9 mouse cellular contexts compared by ENCODE assay signal in the genomic region with DNA sequence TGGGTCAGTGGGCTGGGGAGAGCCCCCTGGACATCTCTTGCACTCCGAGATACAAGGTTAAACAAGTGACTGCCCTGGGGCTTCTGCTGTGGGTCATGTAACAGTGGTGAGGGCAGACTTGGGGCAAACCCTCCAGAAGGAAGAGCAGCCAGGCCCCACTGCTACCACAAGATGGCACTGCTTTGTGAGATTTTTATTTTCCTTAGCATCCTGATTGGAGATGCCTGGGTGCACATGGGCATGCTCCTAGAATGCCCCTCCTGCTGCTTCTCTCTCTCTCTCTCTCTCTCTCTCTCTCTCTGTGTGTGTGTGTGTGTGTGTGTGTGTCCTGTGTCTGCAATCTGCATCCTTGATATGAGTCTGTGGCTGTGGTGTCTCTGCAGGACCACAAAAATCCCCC. TPM values are rescaled to one million over a fixed set of nuclear protein-coding genes. Genes with fewer than 3 reads are reported as not detected.
A peak's percentile ranks its signal among the peaks of the same experiment; 100 is the strongest.
DNase-seq lines count a peak whose midpoint lies in the region; ATAC-seq and TF ChIP-seq lines count a peak whose summit lies in the region.
"Had no signal": no experiment of that assay in that cellular context is flagged by ENCODE, and none has a peak within 500 bp of the region (broad histone marks: within the 10 kb centered on the region; RNA-seq: fewer than 3 reads in every experiment).

No protein-coding gene starts in this region.

- in situ Hi-C loops in CH12.LX (cut with MboI; ENCODE audit: low pct_ligation_motif_present, low pct_unique_long_range_greater_than_20kb, low sequenced_read_pairs), result no loop called here

- 28% methylated on average over 1 of the region's 1 CpGs for WGBS in embryonic facial prominence, embryonic 10.5 days
- WGBS in kidney, embryonic 14.5 days, result 44% methylated on average over 1 of the region's 1 CpGs

- dilution Hi-C loops in CH12.LX (cut with MboI; ENCODE audit: extremely low pct_ligation_motif_present, extremely low pct_unique_long_range_greater_than_20kb, low sequenced_read_pairs), result no loop called here

- H3K36me3 ChIP-seq in CH12.LX (replicated peaks in 1 of 2; ENCODE audit: control insufficient read depth in 1 of 2, insufficient read depth in 1 of 2, low read length in 1 of 2), result no peaks in the 10 kb centered on the region
- no peaks in the 10 kb centered on the region for H3K36me3 ChIP-seq in embryonic facial prominence, embryonic 10.5 days (replicated peaks)
- no peaks in the 10 kb centered on the region for H3K36me3 ChIP-seq in kidney, embryonic 14.5 days (ENCODE audit: control insufficient read depth, insufficient read depth, low read length)

- TF ChIP-seq CTCF in CH12.LX (conservative IDR thresholded peaks at IDR 0.05 in 1 of 2, IDR thresholded peaks at IDR 0.05 in 1 of 2; ENCODE audit: low read depth in 2 of 2, low read length in 2 of 2), result peak in 1 of 2 experiments; percentile 58; a peak in 2 of 4 replicates

- no peak overlapping the region for H3K4me3 ChIP-seq in CH12.LX (replicated peaks in 1 of 3; ENCODE audit: low read depth in 2 of 3, low read length in 2 of 3, poor library complexity in 1 of 3)
- no peak overlapping the region for H3K4me3 ChIP-seq in embryonic facial prominence, embryonic 10.5 days
- H3K4me3 ChIP-seq in kidney, embryonic 14.5 days (ENCODE audit: low read length), result no peak overlapping the region

- H3K9ac ChIP-seq in CH12.LX (ENCODE audit: insufficient read depth, low read depth), result no peak overlapping the region
- no peak overlapping the region for H3K9ac ChIP-seq in kidney, embryonic 14.5 days (ENCODE audit: low read depth, low read length)

- H3K4me2 ChIP-seq in CH12.LX (ENCODE audit: insufficient read depth, low read depth, poor library complexity, severe bottlenecking), result no peak overlapping the region
- no peak overlapping the region for H3K4me2 ChIP-seq in kidney, embryonic 14.5 days (replicated peaks; ENCODE audit: low read depth, low read length)

- no peak overlapping the region for H3K27ac ChIP-seq in CH12.LX (ENCODE audit: insufficient read depth, low read depth)
- H3K27ac ChIP-seq in embryonic facial prominence, embryonic 10.5 days (replicated peaks), result no peak overlapping the region
- H3K27ac ChIP-seq in kidney, embryonic 14.5 days (ENCODE audit: low read depth, low read length), result no peak overlapping the region

- TF ChIP-seq RAD21 in CH12.LX (IDR thresholded peaks at IDR 0.05; ENCODE audit: low read depth, low read length), result peak; percentile 24

- H3K4me1 ChIP-seq in CH12.LX (ENCODE audit: control insufficient read depth in 1 of 2, insufficient read depth in 2 of 2), result no peaks in the 10 kb centered on the region
- peaks cover 27% of the 10 kb centered on the region for H3K4me1 ChIP-seq in embryonic facial prominence, embryonic 10.5 days
- H3K4me1 ChIP-seq in kidney, embryonic 14.5 days (ENCODE audit: control insufficient read depth, insufficient read depth, low read length), result 0 out of 2 replicates have a peak, but pooled peaks cover 3% of the 10 kb centered on the region

- peak; percentile 61; the same call in 1 of the 2 replicates for ATAC-seq in kidney, embryonic 14.5 days (ENCODE audit: low FRiP score, low TSS enrichment)

- no peak for TF ChIP-seq POLR2A in CH12.LX (IDR thresholded peaks at IDR 0.05; ENCODE audit: low read depth, low read length)

- no peaks in the 10 kb centered on the region for H3K9me3 ChIP-seq in CH12.LX (replicated peaks; ENCODE audit: low read length)
- H3K9me3 ChIP-seq in embryonic facial prominence, embryonic 10.5 days, result no peaks in the 10 kb centered on the region
- no peaks in the 10 kb centered on the region for H3K9me3 ChIP-seq in kidney, embryonic 14.5 days (ENCODE audit: control insufficient read depth, low read length)

- H3K79me2 ChIP-seq in CH12.LX (replicated peaks; ENCODE audit: control insufficient read depth, extremely low read depth, insufficient read depth, poor library complexity, severe bottlenecking), result no peaks in the 10 kb centered on the region

- peak; percentile 12 to 20 for DNase-seq in cerebellum, adult 18-20 months
- DNase-seq in cerebellum, adult 8-10 months, result no peak
- DNase-seq in CH12.LX (ENCODE audit: extremely low read depth), result peak; percentile 5
- DNase-seq in embryonic facial prominence, embryonic 10.5 days (ENCODE audit: low spot score), result peak; percentile 54
- peak; percentile 58 for DNase-seq in mesoderm, embryonic 11.5 days (ENCODE audit: low read depth, low spot score)
- no peak for DNase-seq in spleen, postnatal 10 days (ENCODE audit: low spot score in 2 of 2)
- DNase-seq in natural killer cell, adult 2 months (ENCODE audit: low spot score in 2 of 2), result no peak

- H3K27me3 ChIP-seq in CH12.LX (replicated peaks), result peaks cover 90% of the 10 kb centered on the region
- H3K27me3 ChIP-seq in embryonic facial prominence, embryonic 10.5 days (replicated peaks; ENCODE audit: low read depth, poor library complexity, severe bottlenecking), result peaks cover 80% of the 10 kb centered on the region
- no peaks in the 10 kb centered on the region for H3K27me3 ChIP-seq in kidney, embryonic 14.5 days (ENCODE audit: control insufficient read depth, insufficient read depth, low read length)

- no peak for TF ChIP-seq EP300 in CH12.LX (IDR thresholded peaks at IDR 0.05; ENCODE audit: low read length)

TF ChIP-seq in CH12.LX, 34 proteins besides CTCF, POLR2A, EP300 and RAD21:
- TF ChIP-seq KAT2A (IDR thresholded peaks at IDR 0.05; ENCODE audit: insufficient replicate concordance, low read length) (no peak), TCF12 (IDR thresholded peaks at IDR 0.05; ENCODE audit: low read depth, low read length) (no peak), SMC3 (IDR thresholded peaks at IDR 0.05; ENCODE audit: low read depth, low read length) (peak; percentile 51), JUND (conservative IDR thresholded peaks at IDR 0.05; ENCODE audit: low read depth, low read length) (no peak), PAX5 (IDR thresholded peaks at IDR 0.05; ENCODE audit: low read length) (no peak), NELFE (IDR thresholded peaks at IDR 0.05; ENCODE audit: low read depth, low read length) (no peak)

RNA-seq across cellular contexts. Expression of gene Fgf3, which starts 39.4 kb away (rescaled TPM):
- total RNA-seq in CH12.LX (2012; rRNA removed) (not detected in 2 replicates), CH12.LX (2014; rRNA removed) (not detected in 2 replicates)
- not detected in 2 replicates for polyA plus RNA-seq in CH12.LX (2012; ENCODE audit: insufficient read length, low read depth)
- polyA plus RNA-seq in embryonic facial prominence, embryonic 10.5 days (2016; fragmentation: Nextera tagmentation; extraction: Ambion mirVana), result 0.96 and 1.3 TPM in 2 replicates
- 0.18 and 0.70 TPM in 2 replicates for polyA plus RNA-seq in kidney, embryonic 14.5 days (2014; fragmentation: Nextera tagmentation; extraction: Ambion mirVana)
- polyA plus RNA-seq: heart, embryonic 14.5 days had no signal

RNA-seq across cellular contexts. Expression of gene Ano1, which starts 46.7 kb away (rescaled TPM):
- not detected in 2 replicates for total RNA-seq in CH12.LX (2012; rRNA removed)
- total RNA-seq in CH12.LX (2014; rRNA removed), result not detected in 2 replicates
- polyA plus RNA-seq in CH12.LX (2012; ENCODE audit: insufficient read length, low read depth), result not detected in 2 replicates
- 8.7 and 11.3 TPM in 2 replicates for polyA plus RNA-seq in embryonic facial prominence, embryonic 10.5 days (2016; fragmentation: Nextera tagmentation; extraction: Ambion mirVana)
- polyA plus RNA-seq in kidney, embryonic 14.5 days (2014; fragmentation: Nextera tagmentation; extraction: Ambion mirVana), result 24.7 and 48.8 TPM in 2 replicates

RNA-seq across cellular contexts. Expression of gene Fgf4, which starts 48.7 kb away (rescaled TPM):
- not detected in 2 replicates for total RNA-seq in CH12.LX (2012; rRNA removed)
- not detected in 2 replicates for total RNA-seq in CH12.LX (2014; rRNA removed)
- not detected in 2 replicates for polyA plus RNA-seq in CH12.LX (2012; ENCODE audit: insufficient read length, low read depth)
- polyA plus RNA-seq in embryonic facial prominence, embryonic 10.5 days (2016; fragmentation: Nextera tagmentation; extraction: Ambion mirVana), result 0.16 TPM in 1 of 2 replicates, not detected in the other
- polyA plus RNA-seq in kidney, embryonic 14.5 days (2014; fragmentation: Nextera tagmentation; extraction: Ambion mirVana), result not detected in 2 replicates
- polyA plus RNA-seq: heart, embryonic 14.5 days had no signal

Comparison
In these comparisons a context has a peak if more than half of its experiments do, and no peak if none do; other contexts are left out.
1. DNase-seq: peak in cerebellum, adult 18-20 months (2 of 2), CH12.LX (single experiment), embryonic facial prominence, embryonic 10.5 days (single experiment) and mesoderm, embryonic 11.5 days (single experiment); none in cerebellum, adult 8-10 months (single experiment), spleen, postnatal 10 days (0 of 2) and natural killer cell, adult 2 months (0 of 2).